Mouse (Mus musculus): ENCODE results near the gene 5430427O19Rik. TPM values are rescaled to one million over a fixed set of nuclear protein-coding genes. Genes with fewer than 3 reads are reported as not detected.

5430427O19Rik gene
- 0.11 and 0.71 TPM in 2 replicates for polyA plus RNA-seq (2015; fragmentation: Nextera tagmentation; extraction: Ambion mirVana)

DNA sequence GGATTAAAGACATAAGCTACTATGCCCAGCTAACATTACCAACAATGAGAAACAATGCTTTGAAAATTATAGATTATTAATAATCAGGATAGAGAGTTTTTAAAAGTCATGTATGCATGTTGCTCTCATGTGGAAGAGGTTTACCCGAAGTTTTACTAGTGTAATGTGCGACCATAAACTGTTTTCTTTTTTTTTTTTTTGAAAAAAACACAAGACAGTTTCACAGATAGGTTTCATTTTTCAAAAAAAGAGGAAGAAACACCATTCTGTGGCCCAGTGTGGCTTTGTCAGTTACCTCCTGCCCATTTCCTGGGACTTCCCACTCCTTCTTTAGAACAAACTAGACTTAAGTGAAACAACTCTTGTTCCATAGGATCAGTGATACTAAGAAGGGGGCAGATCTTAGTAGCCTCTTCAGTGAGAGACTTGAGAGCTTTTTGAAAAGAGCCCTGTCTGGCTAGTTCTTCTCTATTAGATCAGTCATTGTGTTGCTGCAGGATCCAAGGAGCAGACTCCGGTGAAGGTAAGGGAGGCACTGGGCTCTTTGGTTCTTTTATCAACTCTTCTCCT, at the start of gene 5430427O19Rik:
Gene 5430427O19Rik (plus strand): TSS at position 441 of the 570 bp plus-strand sequence.

Other genes with a start within 250 kb of the 5430427O19Rik start
- gene Gk, start 93.5 kb upstream of the 5430427O19Rik start, polyA plus RNA-seq (2015; fragmentation: Nextera tagmentation; extraction: Ambion mirVana), result 6.5 and 7.9 TPM in 2 replicates
- not detected in 2 replicates for gene Samt3, start 173.8 kb downstream of the 5430427O19Rik start, polyA plus RNA-seq (2015; fragmentation: Nextera tagmentation; extraction: Ambion mirVana)